Mouse (Mus musculus): ENCODE measurements at regions not wholly inside any gene's neighbourhood (a gene's known extent, or its start where the extent isn't known, plus 50 kb on each side); places are given as distances from the start of the nearest gene placed in this dataset.

GRCm38 (mm10) chr6:51016441-51017070, 362.3 kb upstream of the Npvf start:
- Histone ChIP-seq H3K27ac (no peak overlapping the region), H3K36me3 (no peaks in the 10 kb centered on the region), H3K27me3 (no peaks in the 10 kb centered on the region), H3K9ac (no peak overlapping the region), H3K4me1 (replicated peaks) (peaks cover 8% of the 10 kb centered on the region), H3K4me3 (no peak overlapping the region), H3K4me2 (no peak overlapping the region), H3K9me3 (replicated peaks) (no peaks in the 10 kb centered on the region)
- WGBS = 59% methylated on average over 5 of the region's 5 CpGs
- ATAC-seq (replicated peaks; ENCODE audit: insufficient number of reproducible peaks, insufficient read depth, low FRiP score, low read depth) = no peak

- Histone ChIP-seq H3K4me3 (no peak overlapping the region), H3K27me3 (no peaks in the 10 kb centered on the region), H3K4me1 (replicated peaks) (peaks cover 2% of the 10 kb centered on the region), H3K9ac (no peak overlapping the region), H3K4me2 (no peak overlapping the region), H3K27ac (no peak overlapping the region), H3K9me3 (replicated peaks) (no peaks in the 10 kb centered on the region), H3K36me3 (no peaks in the 10 kb centered on the region)
- no peak for ATAC-seq (replicated peaks; ENCODE audit: insufficient number of reproducible peaks, insufficient read depth, low FRiP score, low read depth)
- 66% methylated on average over 9 of the region's 9 CpGs for WGBS
These were observed 363.2 kb upstream of the Npvf start for GRCm38 (mm10) chr6:51017260-51017999.

DNA sequence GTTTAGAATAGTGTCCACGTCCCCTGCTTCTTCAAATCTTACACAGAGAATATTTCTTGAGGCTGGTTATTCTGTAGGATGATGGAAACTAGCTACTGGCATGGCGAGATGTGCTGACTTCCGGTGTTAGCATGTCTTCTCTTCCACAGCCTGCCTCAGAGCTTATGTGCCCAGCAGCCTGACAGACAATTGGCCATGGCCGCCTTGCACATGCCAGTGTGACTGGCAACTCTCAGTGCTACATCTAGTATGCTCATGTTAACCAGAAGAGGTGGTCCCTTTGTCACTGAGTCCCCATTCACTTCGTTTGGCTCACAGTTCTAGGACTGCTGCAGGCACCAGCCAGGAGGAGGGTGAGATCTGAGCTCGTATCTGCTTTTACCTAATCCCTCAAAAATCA, 367.0 kb upstream of the Npvf start:
- 80% methylated on average over 6 of the region's 6 CpGs for whole genome bisulfite sequencing
- peaks cover 4% of the 10 kb centered on the region; the same call in 1 of the 2 replicates for H3K4me1 ChIP-seq (replicated peaks)
- H3K9me3 ChIP-seq (replicated peaks) = no peaks in the 10 kb centered on the region

GRCm38 (mm10) chr6:51023361-51023760, 369.1 kb upstream of the Npvf start:
- Histone ChIP-seq H3K4me3 (no peak overlapping the region), H3K4me1 (replicated peaks) (peaks cover 5% of the 10 kb centered on the region), H3K27ac (no peak overlapping the region), H3K4me2 (no peak overlapping the region), H3K9ac (no peak overlapping the region), H3K9me3 (replicated peaks) (no peaks in the 10 kb centered on the region), H3K36me3 (no peaks in the 10 kb centered on the region), H3K27me3 (no peaks in the 10 kb centered on the region)
- ATAC-seq (replicated peaks; ENCODE audit: insufficient number of reproducible peaks, insufficient read depth, low FRiP score, low read depth) = no peak
- 83% methylated on average over 6 of the region's 6 CpGs for WGBS

More for the DNA sequence above, 367.0 kb upstream of the Npvf start:
- Histone ChIP-seq H3K4me2 (no peak overlapping the region), H3K27ac (no peak overlapping the region), H3K27me3 (no peaks in the 10 kb centered on the region), H3K36me3 (no peaks in the 10 kb centered on the region), H3K4me3 (no peak overlapping the region), H3K9ac (no peak overlapping the region)
- no peak for ATAC-seq (replicated peaks; ENCODE audit: insufficient number of reproducible peaks, insufficient read depth, low FRiP score, low read depth)

DNA sequence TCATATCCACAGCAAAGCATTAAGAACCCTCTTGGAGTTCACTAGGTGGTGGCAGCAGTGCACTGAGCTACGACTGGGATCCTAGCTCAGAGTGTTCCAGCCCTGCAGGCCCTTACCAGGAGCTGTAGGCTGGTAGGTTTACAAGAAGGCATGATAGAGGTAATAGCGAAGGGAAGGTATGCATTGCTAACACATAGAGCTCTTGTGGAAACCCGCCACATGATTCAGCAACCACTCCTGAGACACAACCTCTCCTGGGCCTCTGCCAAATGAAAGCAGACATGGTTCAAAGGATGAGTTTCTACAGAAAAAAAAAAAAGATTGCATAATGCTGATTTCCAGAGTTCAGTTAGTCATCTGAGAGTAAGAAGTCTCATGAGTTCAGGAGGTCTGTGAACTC, 370.5 kb upstream of the Npvf start:
- no peak overlapping the region for H3K27ac ChIP-seq
- no peak overlapping the region for H3K4me3 ChIP-seq
- 62% methylated on average over 3 of the region's 3 CpGs for WGBS
- ATAC-seq (replicated peaks; ENCODE audit: insufficient number of reproducible peaks, insufficient read depth, low FRiP score, low read depth) = no peak
- no peaks in the 10 kb centered on the region for H3K36me3 ChIP-seq
- H3K9me3 ChIP-seq (replicated peaks) = no peaks in the 10 kb centered on the region
- no peak overlapping the region for H3K9ac ChIP-seq
- peaks cover 8% of the 10 kb centered on the region for H3K4me1 ChIP-seq (replicated peaks)
- no peak overlapping the region for H3K4me2 ChIP-seq
- H3K27me3 ChIP-seq = no peaks in the 10 kb centered on the region

GRCm38 (mm10) chr6:51025411-51025810, 371.2 kb upstream of the Npvf start:
- H3K36me3 ChIP-seq = no peaks in the 10 kb centered on the region
- H3K9ac ChIP-seq = no peak overlapping the region
- peaks cover 8% of the 10 kb centered on the region for H3K4me1 ChIP-seq (replicated peaks)
- H3K4me3 ChIP-seq = no peak overlapping the region
- H3K27me3 ChIP-seq = no peaks in the 10 kb centered on the region
- H3K9me3 ChIP-seq (replicated peaks) = no peaks in the 10 kb centered on the region
- 50% methylated on average over 3 of the region's 3 CpGs for WGBS
- no peak overlapping the region for H3K27ac ChIP-seq
- no peak for ATAC-seq (replicated peaks; ENCODE audit: insufficient number of reproducible peaks, insufficient read depth, low FRiP score, low read depth)
- no peak overlapping the region for H3K4me2 ChIP-seq

DNA sequence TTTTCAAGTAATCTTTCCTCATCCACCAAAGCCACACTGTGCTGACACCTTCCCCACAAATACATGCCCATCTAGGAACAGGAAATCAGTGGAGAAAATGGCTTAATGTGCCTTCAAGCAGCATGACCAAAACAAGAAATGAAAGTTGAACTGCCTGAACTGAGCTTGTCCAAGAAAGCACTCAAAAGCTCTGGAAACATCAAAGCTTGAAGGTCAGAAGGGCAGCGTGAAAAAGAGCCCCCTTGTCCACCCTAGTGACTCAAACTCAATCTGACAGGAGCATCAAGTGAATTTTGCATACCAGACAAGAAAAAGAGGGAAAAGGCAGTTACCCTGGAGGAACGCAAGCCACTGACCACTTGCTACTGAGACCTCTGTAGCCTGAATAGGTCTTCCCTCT, 373.1 kb upstream of the Npvf start:
- H3K9me3 ChIP-seq (replicated peaks) = no peaks in the 10 kb centered on the region
- ATAC-seq (replicated peaks; ENCODE audit: insufficient number of reproducible peaks, insufficient read depth, low FRiP score, low read depth) = no peak
- H3K4me1 ChIP-seq (replicated peaks) = peaks cover 8% of the 10 kb centered on the region
- 81% methylated on average over 2 of the region's 2 CpGs for WGBS
- H3K4me3 ChIP-seq = no peak overlapping the region
- H3K9ac ChIP-seq = no peak overlapping the region
- no peaks in the 10 kb centered on the region for H3K27me3 ChIP-seq
- no peak overlapping the region for H3K27ac ChIP-seq
- no peaks in the 10 kb centered on the region for H3K36me3 ChIP-seq
- no peak overlapping the region for H3K4me2 ChIP-seq

- no peaks in the 10 kb centered on the region for H3K27me3 ChIP-seq
These were observed 375.3 kb upstream of the Npvf start for GRCm38 (mm10) chr6:51029516-51029915.

DNA sequence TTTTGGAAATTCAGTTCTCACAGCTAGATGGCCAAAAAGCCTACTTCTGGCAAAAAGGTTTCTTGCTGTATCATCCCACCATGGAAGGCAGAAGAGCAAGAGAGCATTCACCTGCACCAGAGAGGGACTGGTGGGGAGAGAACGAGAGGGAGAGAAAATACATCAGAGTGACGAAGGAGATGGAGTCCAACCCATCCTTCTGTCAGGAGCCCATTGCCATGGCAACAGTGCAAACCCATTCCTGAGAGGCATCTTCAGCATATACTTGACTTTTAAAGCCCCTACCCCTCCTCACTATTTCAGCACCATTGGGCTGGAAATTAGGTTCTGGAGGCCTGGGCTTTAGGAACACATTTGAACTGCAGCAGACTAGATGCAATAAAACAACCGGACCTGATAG, 375.7 kb upstream of the Npvf start:
- no peak overlapping the region for H3K4me2 ChIP-seq
- H3K9me3 ChIP-seq (replicated peaks) = no peaks in the 10 kb centered on the region
- H3K4me1 ChIP-seq (replicated peaks) = peaks cover 10% of the 10 kb centered on the region
- no peak overlapping the region for H3K9ac ChIP-seq
- 83% methylated on average over 3 of the region's 3 CpGs for WGBS
- H3K27me3 ChIP-seq = no peaks in the 10 kb centered on the region
- H3K4me3 ChIP-seq = no peak overlapping the region
- no peak for ATAC-seq (replicated peaks; ENCODE audit: insufficient number of reproducible peaks, insufficient read depth, low FRiP score, low read depth)
- H3K36me3 ChIP-seq = no peaks in the 10 kb centered on the region
- no peak overlapping the region for H3K27ac ChIP-seq

More at GRCm38 (mm10) chr6:51029516-51029915, 375.3 kb upstream of the Npvf start:
- H3K27ac ChIP-seq = no peak overlapping the region
- no peaks in the 10 kb centered on the region for H3K36me3 ChIP-seq
- no peaks in the 10 kb centered on the region for H3K9me3 ChIP-seq (replicated peaks)
- ATAC-seq (replicated peaks; ENCODE audit: insufficient number of reproducible peaks, insufficient read depth, low FRiP score, low read depth) = no peak
- H3K4me2 ChIP-seq = no peak overlapping the region
- H3K4me1 ChIP-seq (replicated peaks) = peaks cover 14% of the 10 kb centered on the region
- no peak overlapping the region for H3K9ac ChIP-seq
- 85% methylated on average over 3 of the region's 3 CpGs for WGBS
- H3K4me3 ChIP-seq = no peak overlapping the region

DNA sequence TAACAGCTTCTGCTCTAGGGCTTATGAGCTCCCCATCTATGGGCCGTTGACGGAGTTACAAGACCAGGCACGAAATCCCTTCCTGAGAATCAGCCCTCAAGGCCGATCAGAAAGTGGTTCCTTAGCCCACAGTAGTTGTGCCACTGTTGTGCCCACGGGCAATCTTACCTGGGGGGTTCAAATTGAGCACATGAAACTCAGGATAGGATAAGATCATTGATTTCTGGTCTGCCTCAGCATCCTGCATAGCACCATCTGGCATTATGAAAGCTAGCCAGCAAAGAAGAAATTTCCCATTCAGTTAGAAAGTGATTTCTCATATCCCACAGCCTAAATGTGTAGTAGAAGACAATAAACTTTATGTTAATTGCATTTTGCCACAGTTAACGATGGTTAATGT, 379.6 kb upstream of the Npvf start:
- no peak overlapping the region for H3K4me3 ChIP-seq
- no peak for ATAC-seq (replicated peaks; ENCODE audit: insufficient number of reproducible peaks, insufficient read depth, low FRiP score, low read depth)
- WGBS = 85% methylated on average over 6 of the region's 6 CpGs

GRCm38 (mm10) chr6:51036074-51036473, 381.8 kb upstream of the Npvf start:
- Histone ChIP-seq H3K4me3 (no peak overlapping the region), H3K9me3 (replicated peaks) (no peaks in the 10 kb centered on the region), H3K27me3 (no peaks in the 10 kb centered on the region), H3K4me1 (replicated peaks) (0 out of 2 replicates have a peak, but pooled peaks cover 5% of the 10 kb centered on the region), H3K36me3 (no peaks in the 10 kb centered on the region), H3K4me2 (no peak overlapping the region), H3K27ac (0 out of 2 replicates have a peak overlapping the region, but pooled peaks have one; percentile 10), H3K9ac (no peak overlapping the region)
- whole genome bisulfite sequencing = 65% methylated on average over 4 of the region's 4 CpGs
- ATAC-seq (replicated peaks; ENCODE audit: insufficient number of reproducible peaks, insufficient read depth, low FRiP score, low read depth) = no peak

More for the DNA sequence above, 379.6 kb upstream of the Npvf start:
- Histone ChIP-seq H3K4me2 (no peak overlapping the region), H3K27me3 (no peaks in the 10 kb centered on the region), H3K36me3 (no peaks in the 10 kb centered on the region), H3K9ac (no peak overlapping the region), H3K4me1 (replicated peaks) (0 out of 2 replicates have a peak, but pooled peaks cover 5% of the 10 kb centered on the region), H3K9me3 (replicated peaks) (no peaks in the 10 kb centered on the region), H3K27ac (no peak overlapping the region)

DNA sequence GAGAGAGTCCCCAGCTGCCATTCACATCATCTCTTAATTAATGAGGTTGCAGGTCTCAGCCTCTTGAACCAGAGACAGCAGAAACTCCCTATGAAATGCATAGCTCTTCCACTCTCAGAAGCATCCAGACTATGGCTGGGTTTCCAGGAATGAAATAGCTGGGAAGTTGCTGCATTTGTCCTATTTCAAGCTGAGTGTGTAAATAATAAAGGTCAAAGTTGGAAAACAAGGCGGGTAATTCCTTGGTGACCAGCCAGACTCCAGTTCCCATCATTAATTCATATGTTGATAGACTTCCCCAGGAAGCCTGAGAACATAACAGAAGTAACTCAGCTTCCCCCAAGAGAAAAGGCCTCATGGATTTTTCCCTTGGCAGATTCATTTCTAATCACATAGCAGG, 382.3 kb upstream of the Npvf start:
- ATAC-seq (replicated peaks; ENCODE audit: insufficient number of reproducible peaks, insufficient read depth, low FRiP score, low read depth) = no peak
- 39% methylated on average over 1 of the region's 1 CpGs for WGBS
- Histone ChIP-seq H3K4me2 (no peak overlapping the region), H3K36me3 (no peaks in the 10 kb centered on the region), H3K9ac (no peak overlapping the region), H3K9me3 (replicated peaks) (no peaks in the 10 kb centered on the region), H3K27me3 (no peaks in the 10 kb centered on the region), H3K4me1 (replicated peaks) (0 out of 2 replicates have a peak, but pooled peaks cover 5% of the 10 kb centered on the region), H3K4me3 (no peak overlapping the region), H3K27ac (0 out of 2 replicates have a peak overlapping the region, but pooled peaks have one; percentile 10)

Measured in heart, embryonic 15.5 days (tissue).